Mouse (Mus musculus): ENCODE results near the gene Plcl2. TPM values are rescaled to one million over a fixed set of nuclear protein-coding genes. Genes with fewer than 3 reads are reported as not detected.

Gene Plcl2
- total RNA-seq (2021), result 10 to 100 TPM; 32.9 to 34.0 TPM
- long read RNA-seq, experiment 1, full-length matches to known transcripts, result 29 of 58 reads
- long read RNA-seq, experiment 1, partial matches to known transcripts, result 7 of 58 reads
- long read RNA-seq, experiment 1, other reads (novel, unspliced or antisense), result 22 of 58 reads
- long read RNA-seq, experiment 2, full-length matches to known transcripts, result 40 of 64 reads
- long read RNA-seq, experiment 2, partial matches to known transcripts, result 5 of 64 reads
- long read RNA-seq, experiment 2, other reads (novel, unspliced or antisense), result 19 of 64 reads

DNA sequence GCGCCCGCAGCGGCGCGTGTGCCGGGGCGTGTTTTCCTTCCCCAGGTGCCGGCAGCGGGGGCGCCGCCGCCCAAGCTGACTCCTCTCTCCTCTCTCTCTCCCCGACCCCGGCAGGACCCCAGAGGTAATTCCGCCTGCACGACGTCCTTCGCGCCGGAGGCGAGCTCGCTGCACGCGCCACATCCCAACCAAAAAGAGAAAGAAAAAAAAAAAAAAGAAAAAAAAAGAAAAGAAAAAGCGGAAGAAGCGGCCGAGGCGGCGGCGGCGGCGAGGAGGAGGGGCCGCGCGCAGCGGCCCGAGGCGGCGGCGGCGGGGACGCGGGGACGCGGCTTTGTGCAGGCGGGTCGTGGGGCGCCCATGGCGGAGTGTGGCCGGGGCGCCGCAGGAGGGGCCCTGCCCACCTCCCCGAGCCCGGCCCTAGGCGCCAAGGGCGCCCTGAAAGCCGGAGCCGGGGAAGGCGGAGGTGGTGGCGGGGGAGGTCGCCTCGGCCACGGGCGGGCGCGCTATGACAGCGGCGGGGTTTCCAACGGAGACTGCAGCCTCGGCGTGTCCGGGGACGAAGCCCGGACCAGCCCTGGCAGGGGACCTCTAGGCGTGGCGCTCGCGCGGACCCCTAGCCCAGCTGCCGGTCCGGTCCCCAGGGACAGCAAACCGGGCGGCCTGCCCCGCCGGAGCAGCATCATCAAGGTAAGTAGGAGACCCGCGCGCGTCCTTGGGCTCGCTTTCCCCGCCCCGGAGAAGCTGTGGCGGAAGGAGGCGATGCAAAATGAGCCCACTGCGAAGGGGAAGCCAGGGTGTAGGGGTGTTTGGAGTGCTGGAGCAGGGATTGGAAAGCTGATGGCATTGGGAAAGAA lies at the start of gene Plcl2:
Gene Plcl2 (plus strand): TSS at position 153 of the 854 bp plus-strand sequence.
- DNase-seq (ENCODE audit: low spot score in 2 of 2), result peak; percentile 38 to 66

DNA sequence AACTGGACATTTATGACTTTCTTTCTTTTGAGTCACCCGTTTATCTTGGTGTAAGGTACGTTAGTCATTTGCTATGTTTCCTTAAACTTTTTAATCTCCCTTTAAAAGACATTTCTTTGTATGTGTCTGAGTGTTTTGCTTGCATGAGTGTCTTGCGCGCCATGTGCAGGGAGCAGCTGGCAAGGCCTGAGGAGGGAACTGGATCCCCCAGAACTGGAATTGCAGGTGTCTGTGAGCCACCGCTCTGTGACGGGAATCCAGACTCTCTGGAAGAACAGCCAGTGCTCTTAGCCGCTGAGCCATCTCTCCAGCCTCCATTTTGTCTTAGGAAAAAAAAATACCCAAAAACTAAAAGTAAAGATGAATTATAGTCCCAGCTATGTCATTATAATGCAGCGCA lies 48.9 kb upstream of the Plcl2 start:
- no peak for DNase-seq (ENCODE audit: low spot score in 2 of 2)

DNA sequence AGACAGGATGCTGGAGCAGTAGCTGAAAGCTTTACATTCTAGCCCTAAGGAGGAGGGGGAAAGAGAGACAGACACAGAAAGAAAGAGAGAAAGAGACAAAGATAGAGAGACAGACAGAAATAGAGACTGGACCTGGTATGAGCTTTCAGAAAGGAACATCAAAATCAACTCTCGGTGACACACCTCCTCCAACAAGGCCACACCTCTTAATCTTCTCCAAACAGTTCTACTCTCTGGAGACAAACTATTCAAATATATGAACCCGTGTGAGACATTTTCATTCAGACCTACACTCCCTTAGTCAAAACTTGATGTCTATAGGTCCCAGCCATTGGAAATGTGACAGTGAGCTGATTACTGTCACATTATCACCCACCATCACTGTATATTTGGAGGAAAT lies 41.8 kb upstream of the Plcl2 start:
- DNase-seq (ENCODE audit: low spot score in 2 of 2), result no peak

DNA sequence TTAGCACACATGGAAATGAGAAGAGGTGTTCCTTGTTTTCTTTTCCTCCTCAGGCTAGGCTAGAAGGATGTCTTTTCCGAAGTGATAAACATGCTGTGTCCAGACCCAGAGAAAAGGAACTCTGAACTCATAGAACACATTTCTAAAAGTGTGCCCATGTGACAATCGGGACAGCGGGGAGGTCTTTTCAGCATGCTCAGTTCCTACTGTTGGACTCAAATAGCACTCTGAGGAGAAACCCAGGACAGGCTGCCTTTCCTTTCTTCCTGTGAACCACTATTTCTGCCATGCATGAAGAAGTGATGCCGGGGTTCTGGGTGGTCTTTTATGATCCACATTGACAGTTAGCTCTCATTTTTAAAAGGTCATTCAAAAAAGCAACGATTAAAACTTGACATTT lies 40.1 kb upstream of the Plcl2 start:
- no peak for DNase-seq (ENCODE audit: low spot score in 2 of 2)

DNA sequence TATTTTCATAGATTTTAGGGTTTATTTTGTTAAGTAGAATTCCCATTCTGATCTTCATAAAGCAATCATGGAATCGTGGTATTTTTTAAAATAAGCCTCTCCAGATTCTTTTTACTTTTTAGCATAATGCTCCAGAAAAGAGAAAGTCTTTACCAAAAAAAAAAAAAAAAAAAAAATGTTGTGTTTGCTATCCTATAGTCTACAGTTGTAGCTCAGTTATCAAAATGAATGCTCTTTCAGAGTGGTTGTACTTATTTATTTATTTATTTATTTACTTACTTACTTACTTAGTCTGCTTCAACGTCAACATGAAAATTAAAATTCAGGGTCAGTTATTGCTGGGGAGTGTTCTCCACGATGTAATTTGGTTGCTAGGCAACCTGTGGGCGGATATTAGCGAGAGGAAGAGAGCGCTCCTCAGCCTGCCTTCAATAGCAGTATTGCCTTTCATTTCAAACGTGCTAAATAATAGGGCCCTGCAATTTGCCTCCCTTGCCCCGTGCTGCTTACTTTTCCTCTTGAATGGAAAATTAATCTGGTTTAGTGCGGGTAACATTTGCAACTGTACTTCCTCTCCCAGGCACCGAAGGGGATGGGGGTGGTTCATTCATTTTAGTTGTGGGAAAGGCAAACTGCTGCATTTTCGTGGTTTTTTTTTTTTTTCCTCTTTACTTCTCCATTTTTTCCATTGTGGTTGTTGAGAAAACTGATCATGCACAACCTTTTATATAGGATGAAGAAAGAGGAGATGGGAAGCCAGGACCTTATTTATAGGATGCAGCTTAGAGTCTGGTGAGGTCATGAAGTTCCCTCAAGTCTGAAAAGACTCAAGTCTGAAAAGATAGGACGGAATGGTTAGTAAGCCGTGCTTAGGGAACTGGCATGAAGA lies 39.4 kb upstream of the Plcl2 start:
- DNase-seq (ENCODE audit: low spot score in 2 of 2), result no peak

DNA sequence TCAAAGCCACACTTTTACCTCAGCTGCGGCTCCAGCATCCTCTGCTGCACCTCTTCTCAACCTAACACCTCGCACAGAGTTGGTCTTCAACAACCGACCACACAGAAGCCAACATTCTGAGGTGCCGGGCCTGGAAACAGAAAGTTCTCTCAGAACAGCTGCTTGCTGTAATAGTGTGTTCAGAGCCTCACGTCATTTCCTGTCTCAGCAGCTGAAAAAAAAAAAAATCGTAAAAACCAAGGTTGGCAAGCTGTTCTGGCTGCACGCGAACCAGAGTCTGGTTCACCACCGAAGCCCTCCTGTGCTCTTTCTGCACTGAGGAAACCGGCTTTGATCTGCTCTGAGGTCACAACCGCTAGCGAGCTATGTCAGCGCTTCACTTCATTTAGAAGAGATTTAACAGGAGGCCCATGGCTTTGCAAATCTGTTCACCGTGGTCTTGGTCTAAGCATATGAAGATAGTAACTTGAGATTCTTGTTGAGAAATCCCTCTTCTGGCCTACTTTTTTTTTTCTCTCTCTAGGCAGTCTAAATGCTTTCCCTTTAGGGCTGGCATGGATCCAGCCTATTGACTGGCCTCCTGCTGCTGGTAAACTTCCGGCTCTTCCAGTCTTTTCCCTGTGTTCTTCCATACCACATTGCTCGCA lies 38.6 kb upstream of the Plcl2 start:
- peak in 1 of 2 experiments; percentile 22 for DNase-seq (ENCODE audit: low spot score in 2 of 2)

DNA sequence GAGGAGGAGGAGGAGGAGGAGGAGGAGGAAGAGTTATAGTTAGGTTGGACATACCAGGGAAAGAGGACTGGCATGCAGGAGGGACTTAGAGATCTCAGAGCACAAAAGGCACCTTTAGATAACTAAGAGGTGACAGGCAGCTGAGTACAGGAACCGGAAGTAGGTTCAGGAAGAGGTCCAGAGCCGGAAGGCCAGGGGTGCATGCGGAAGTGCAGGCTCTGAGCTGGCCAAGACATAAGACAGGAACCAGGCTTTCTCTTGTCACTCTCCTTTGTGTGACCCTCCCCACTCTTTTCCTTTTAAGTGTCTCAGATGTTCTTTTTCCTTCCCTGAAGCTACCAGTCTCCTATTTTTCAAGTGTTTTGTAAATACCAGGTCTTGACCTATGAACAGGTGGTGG lies 38.0 kb upstream of the Plcl2 start:
- no peak for DNase-seq (ENCODE audit: low spot score in 2 of 2)

DNA sequence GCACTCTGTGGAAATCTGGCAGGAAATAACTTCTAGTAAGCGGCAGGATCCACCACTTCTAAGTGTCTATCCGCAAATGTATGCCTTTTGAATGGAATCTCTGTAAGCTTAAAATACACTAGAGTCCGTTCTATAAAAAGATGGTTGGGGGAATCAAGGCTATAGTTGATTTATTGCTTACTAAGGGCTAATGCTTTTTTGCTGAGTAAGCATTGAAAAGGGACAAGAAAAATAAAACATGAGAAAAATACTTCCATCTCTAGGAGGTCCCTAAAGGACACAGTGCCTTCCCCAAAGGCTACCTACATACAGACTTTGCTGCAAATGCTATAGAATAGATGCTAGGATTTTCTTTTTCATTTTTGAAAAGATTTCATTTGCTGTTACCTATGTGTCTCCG lies 31.9 kb upstream of the Plcl2 start:
- no peak for DNase-seq (ENCODE audit: low spot score in 2 of 2)

DNA sequence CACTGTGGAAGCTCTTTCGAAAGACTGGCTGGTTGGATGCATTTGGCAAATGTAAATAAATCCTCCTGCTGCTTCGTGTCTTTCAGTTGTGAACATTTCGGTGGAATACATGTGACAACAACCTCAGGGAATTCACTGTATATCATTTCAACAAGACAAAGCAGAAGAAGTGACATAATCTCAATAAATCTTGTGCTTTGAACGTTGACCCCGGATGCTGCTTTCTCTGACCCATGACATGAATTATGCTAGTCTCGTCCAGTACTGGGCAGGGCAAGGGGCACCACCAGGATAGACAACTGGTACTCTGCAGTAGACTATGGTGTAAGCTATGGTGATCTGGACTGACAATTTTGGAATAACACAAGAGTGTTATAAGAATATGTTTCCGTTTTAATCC lies 28.3 kb upstream of the Plcl2 start:
- no peak for DNase-seq (ENCODE audit: low spot score in 2 of 2)

DNA sequence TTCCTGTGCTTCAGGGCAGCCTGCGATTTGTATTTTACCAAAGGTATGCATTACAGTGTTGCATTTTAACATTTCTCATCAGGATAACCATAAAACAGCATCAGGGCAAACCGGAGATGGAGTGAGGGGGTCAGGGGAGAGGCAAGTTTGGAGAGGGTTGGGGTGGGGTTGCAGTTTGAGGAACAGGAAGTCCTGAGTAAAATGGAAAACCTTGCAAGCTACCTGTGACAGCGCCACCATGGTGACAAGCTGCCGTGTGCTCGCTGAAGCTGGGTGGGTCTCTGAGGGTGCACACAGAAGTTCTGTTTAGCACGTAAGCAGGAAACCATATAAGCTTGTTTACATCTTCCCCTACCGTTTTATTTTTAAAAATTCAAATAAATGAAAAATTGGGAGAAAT lies 25.5 kb upstream of the Plcl2 start:
- no peak for DNase-seq (ENCODE audit: low spot score in 2 of 2)

DNA sequence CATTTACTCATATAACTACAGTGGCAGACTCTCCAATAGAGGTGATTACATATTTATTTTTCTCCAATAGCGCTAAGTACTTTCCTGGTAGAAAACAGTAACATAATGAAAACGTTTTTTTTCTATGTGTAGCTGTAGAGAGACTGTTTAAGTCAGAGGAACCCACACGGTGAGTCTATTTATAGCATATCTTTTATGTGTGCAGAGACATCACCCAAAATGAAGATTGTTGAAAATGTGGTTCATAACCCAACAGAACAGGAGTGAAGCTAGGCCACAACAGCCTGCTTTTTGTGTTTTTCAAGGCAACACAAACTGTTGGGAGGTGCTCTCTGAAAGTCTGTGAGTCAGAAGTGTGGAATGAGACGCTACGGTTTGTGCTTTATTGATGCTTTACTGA lies 24.2 kb upstream of the Plcl2 start:
- no peak for DNase-seq (ENCODE audit: low spot score in 2 of 2)

DNA sequence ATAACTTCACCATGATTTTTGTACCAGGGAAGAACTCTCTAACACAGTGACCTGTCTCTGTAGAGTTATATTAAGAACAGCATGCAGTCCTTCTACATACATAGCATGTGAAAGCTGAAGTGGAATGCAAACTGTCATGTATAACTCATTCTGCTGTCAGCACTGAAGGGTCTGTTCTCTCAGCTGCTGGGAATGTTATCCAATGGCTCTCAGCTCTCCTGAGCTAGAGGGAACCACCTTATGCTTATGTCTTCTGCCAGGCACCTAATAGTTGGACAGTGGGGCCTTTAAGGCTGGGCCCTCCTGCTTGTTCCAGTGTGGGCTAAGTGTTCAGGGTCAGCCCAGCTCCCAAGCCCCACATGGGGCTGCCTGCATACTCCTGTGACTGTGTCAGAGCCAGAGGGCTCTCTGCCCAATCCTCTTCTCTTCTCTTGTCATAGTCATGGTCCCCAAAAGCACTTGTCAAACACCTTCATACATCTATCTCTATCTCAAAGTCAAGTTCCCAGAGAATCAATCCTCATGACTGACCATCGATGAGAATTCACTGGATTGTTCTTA lies 22.1 kb upstream of the Plcl2 start:
- no peak for DNase-seq (ENCODE audit: low spot score in 2 of 2)

DNA sequence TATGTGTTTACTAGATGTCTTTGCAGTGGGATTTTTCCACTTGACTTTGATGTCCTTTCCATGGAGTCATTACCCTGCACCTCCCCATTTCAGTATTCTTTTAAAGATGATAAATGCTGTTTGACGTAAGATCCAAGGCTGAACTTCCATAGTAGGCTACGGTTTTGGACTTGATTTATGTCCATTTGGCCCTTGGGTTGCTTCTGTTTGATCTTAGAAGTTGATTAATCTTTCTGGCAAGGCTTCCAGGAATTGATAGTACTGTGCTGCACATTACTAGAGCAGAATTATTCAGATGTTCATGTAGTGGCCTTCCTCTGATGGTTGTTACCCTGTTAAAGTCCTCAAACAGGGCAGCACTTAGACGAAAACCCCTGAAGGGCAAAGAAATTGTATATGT lies 21.5 kb upstream of the Plcl2 start:
- DNase-seq (ENCODE audit: low spot score in 2 of 2), result no peak

DNA sequence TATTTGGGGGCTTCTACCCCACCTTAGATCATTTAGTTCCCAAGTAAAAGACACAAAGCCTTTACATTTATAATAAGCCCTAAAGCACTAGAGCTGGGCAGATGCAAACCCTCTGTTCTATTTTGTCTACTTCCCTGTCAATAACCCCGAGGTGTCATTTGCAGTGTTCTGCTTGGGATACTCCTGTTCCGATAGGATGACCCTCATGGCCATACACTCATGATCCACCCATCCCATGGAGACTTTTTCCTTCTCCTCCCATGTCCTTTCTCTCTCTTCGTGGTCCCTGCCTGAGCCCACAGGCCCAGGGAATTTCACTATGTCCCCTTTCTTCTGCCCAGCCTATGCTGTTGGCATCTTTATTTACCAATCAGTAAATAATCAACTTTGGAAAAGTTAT lies 20.8 kb upstream of the Plcl2 start:
- DNase-seq (ENCODE audit: low spot score in 2 of 2), result no peak

DNA sequence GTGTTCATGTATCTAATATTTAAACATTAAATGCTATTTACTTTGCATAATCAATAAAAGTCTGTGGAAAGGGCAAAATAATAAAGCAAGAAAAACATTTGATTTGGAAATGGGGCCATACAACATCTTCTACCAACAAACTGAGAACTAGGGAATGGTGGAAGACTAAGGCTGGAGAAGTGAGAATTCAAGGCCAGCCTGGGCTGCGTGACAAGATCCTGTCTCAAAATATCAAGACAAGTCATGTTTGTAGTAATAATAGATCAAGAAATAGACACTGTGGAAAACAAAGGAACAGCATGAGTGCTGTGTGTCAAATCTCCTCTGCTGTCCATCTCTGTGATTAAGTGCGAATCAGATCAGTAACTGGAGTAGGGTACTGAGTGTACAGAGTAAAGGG lies 20.3 kb upstream of the Plcl2 start:
- DNase-seq (ENCODE audit: low spot score in 2 of 2), result no peak

DNA sequence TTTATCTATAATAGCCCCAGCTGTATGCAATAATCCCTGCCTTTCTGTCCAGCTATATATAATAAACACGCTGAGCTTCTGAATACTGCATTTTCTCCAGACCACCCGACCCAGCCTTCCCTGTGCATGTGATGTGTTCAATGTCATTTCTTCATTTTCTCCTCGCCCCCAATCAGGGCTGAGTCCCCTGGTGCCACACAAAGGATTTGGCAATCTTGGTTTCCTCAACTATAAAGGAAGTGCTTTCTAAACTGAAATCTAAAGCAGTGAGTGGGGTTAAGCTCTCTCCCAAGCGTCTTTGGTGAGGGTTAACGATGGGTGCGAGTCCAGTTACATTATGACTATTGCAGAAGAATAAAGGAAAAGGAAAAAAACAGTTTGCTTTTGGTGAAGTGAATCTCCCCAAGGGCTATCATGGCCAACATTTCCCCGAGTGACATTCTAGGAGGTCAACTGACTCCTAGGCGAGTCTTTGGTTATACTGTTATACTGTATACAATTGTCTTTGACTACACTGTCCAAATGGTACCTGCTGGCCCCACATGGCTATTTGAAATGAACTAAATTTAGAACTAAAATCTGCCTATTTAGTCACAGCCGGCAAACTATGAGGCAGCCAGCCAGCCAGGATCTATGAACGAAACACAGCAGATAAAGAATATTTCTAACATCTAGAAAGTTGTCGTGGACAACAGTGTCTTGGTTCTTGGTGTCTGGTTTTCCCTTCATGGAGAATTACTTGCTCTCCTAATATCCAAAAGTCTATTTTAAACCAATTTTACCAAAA lies 18.4 kb upstream of the Plcl2 start:
- no peak for DNase-seq (ENCODE audit: low spot score in 2 of 2)

DNA sequence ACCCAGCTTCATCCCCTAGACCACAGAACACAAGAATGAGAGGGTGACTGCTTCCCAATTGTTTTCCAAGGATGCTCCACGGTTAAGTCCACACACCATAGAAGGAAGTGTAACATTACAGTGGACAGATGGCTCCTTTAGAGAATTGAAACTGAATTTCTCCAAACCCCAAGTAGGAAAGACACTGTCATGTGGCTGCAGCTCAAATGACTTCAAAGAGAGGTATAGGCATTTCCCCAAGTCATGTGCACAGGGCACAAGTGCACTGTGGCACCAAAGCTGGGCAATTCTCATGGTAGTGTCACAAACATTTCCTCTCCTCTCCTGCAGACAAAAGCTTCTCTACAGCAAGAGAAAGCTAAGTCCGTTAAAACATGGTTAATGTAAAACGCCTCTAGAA lies 17.7 kb upstream of the Plcl2 start:
- DNase-seq (ENCODE audit: low spot score in 2 of 2), result no peak

DNA sequence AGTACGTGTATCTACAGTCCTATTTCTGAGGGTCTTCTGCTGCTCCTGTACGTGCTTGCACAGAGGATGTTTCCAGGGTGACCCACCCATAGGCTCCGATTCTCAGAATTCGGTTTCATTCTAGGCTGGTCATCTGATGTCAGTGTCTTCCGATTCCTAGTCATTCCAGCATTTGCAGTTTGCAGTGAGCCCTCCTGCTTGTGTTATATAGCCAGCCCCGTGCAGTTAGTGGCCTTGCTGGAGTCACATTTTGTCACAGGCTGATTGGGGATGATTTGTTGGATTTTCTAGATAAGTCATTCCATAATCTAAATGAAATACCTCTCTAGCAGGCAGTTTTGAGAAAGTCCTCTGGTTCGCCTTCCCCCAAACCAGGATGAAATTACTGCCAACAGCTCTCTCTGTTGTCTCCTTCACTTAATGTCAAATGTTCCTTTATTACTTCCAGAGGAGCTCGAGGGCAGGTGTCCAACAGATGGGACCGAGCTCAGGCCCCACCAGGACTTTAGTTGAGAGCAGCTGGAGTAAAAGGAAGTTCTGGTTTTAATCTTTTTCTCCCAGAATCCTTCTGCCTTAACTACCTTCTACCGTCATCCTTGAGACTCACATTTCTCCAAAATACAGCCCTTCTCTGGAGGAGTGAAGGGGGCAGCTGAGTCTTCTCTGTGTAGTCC lies 13.8 kb upstream of the Plcl2 start:
- DNase-seq (ENCODE audit: low spot score in 2 of 2), result peak in 1 of 2 experiments; percentile 36

DNA sequence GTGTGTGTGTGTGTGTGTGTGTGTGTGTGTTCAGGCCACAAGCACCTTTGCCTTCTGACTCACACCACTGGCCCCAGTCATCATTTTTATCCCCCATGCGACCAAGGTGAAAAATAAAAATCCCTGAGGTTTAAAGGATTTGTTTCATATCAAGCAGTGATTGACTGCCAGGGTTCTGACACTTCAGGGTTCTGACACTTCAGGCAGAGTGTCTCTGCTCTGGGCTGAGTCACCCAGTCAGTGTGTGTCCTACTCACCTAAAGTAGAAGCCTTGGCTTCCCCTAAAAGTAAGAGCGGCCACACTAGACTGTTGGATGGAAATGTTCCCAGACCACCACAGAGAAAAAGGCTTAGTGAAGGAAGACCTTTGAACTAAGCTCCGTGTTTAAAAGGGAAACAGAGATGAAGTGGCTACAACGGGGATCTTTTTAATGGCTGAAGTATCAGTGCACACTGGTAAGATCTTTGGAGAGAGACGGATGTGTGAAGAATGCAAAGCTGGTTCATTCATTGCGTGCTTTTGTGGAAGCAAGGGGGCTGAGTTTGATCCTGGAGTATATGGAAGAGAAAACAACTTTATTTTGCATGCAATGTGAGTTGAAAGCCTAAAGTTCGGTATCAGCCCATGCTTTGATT lies 11.0 kb upstream of the Plcl2 start:
- DNase-seq (ENCODE audit: low spot score in 2 of 2), result no peak
